Comparison of ENCODE assay signal across 8 mouse cellular contexts in genomic region chr3:152192238-152192931, GRCm38 (mm10). TPM values are rescaled to one million over a fixed set of nuclear protein-coding genes. Genes with fewer than 3 reads are reported as not detected.
DNase-seq lines count a peak whose midpoint lies in the region; ATAC-seq lines count a peak whose summit lies in the region.

No protein-coding gene starts in this region.

- no peaks in the 10 kb centered on the region for H3K27me3 ChIP-seq in neural tube, embryonic 11.5 days (ENCODE audit: control insufficient read depth, insufficient read depth, low read length)

- peak overlapping the region; percentile 36 for H3K4me2 ChIP-seq in neural tube, embryonic 11.5 days (ENCODE audit: low read depth)

- no peaks in the 10 kb centered on the region for H3K9me3 ChIP-seq in neural tube, embryonic 11.5 days (ENCODE audit: control insufficient read depth, low read length)

- H3K4me1 ChIP-seq in neural tube, embryonic 11.5 days (ENCODE audit: control insufficient read depth, insufficient read depth, low read length), result peaks cover 2% of the 10 kb centered on the region; the same call in 1 of the 2 replicates

- 45% methylated on average over 9 of the region's 11 CpGs for WGBS in neural tube, embryonic 11.5 days

- H3K9ac ChIP-seq in neural tube, embryonic 11.5 days (ENCODE audit: low read length), result 0 out of 2 replicates have a peak overlapping the region, but pooled peaks have one; percentile 3

- H3K4me3 ChIP-seq in neural tube, embryonic 11.5 days (ENCODE audit: low read depth, low read length), result peak overlapping the region; percentile 17

- DNase-seq in neural tube, embryonic 11.5 days (ENCODE audit: low spot score), result no peak
- no peak for DNase-seq in neural tube, embryonic 10.5 days (ENCODE audit: extremely low spot score, low spot score)
- DNase-seq in induced T-regulatory cell, adult 2 months (ENCODE audit: low read depth), result peak; percentile 54
- DNase-seq in lung, postnatal 14 days, result peak; percentile 17
- DNase-seq in yolk sac, embryonic 10.5 days (ENCODE audit: low spot score), result peak; percentile 38
- no peak for DNase-seq in testis, postnatal 10 days (ENCODE audit: low spot score)
- DNase-seq in cerebellum, postnatal 36 days, result no peak

- no peak overlapping the region for H3K27ac ChIP-seq in neural tube, embryonic 11.5 days (ENCODE audit: low read depth, low read length)

- no peaks in the 10 kb centered on the region for H3K36me3 ChIP-seq in neural tube, embryonic 11.5 days (ENCODE audit: control insufficient read depth, insufficient read depth, low read length)

- no peak for ATAC-seq in neural tube, embryonic 11.5 days (ENCODE audit: insufficient read depth, low FRiP score, low TSS enrichment)
- 0 out of 2 replicates have a peak, but pooled peaks have one; percentile 3 for ATAC-seq in erythroblast, adult 5-6 weeks (replicated peaks; ENCODE audit: low FRiP score, poor library complexity, severe bottlenecking)

RNA-seq across cellular contexts. Expression of gene Dnajb4, which starts 17.7 kb away (rescaled TPM):
- polyA plus RNA-seq in neural tube, embryonic 11.5 days (2014; fragmentation: Nextera tagmentation; extraction: Ambion mirVana), result 26.5 and 27.0 TPM in 2 replicates
- total RNA-seq in erythroblast, adult 5-6 weeks (2015; ENCODE audit: low replicate concordance), result 166 and 217 TPM in 2 replicates
- total RNA-seq in erythroblast, adult 5-6 weeks (2017; ENCODE audit: low replicate concordance), result 316 and 353 TPM in 2 replicates

RNA-seq across cellular contexts. Expression of gene Fubp1, which starts 17.8 kb away (rescaled TPM):
- polyA plus RNA-seq in neural tube, embryonic 11.5 days (2014; fragmentation: Nextera tagmentation; extraction: Ambion mirVana), result 399 and 403 TPM in 2 replicates
- 48.9 and 97.6 TPM in 2 replicates for total RNA-seq in erythroblast, adult 5-6 weeks (2015; ENCODE audit: low replicate concordance)
- 108 and 142 TPM in 2 replicates for total RNA-seq in erythroblast, adult 5-6 weeks (2017; ENCODE audit: low replicate concordance)

RNA-seq across cellular contexts. Expression of gene Gipc2, which starts 26.4 kb away (rescaled TPM):
- 1.1 and 1.6 TPM in 2 replicates for polyA plus RNA-seq in neural tube, embryonic 11.5 days (2014; fragmentation: Nextera tagmentation; extraction: Ambion mirVana)
- not detected in 2 replicates for total RNA-seq in erythroblast, adult 5-6 weeks (2015; ENCODE audit: low replicate concordance)
- total RNA-seq in erythroblast, adult 5-6 weeks (2017; ENCODE audit: low replicate concordance), result 2.4 and 4.7 TPM in 2 replicates

Comparison
In these comparisons a context has a peak if more than half of its experiments do, and no peak if none do; other contexts are left out.
1. DNase-seq: peak in induced T-regulatory cell, adult 2 months (single experiment), lung, postnatal 14 days (single experiment) and yolk sac, embryonic 10.5 days (single experiment); none in neural tube, embryonic 11.5 days (single experiment), neural tube, embryonic 10.5 days (single experiment), testis, postnatal 10 days (single experiment) and cerebellum, postnatal 36 days (0 of 2).